Mouse (Mus musculus) heart, adult 2 months (tissue): ENCODE data around the gene Tbc1d16.

ENCODE experiments used
- CTCF ChIP-seq: fragments of 200-600 bp; IDR thresholded peaks from 2 replicates; pipeline ENCODE4 v1.8.1; 2022; ENCODE audit warnings: antibody characterized with exemption, mild to moderate bottlenecking, moderate library complexity
- EP300 ChIP-seq: fragments of 200-500 bp; IDR thresholded peaks from 2 replicates; pipeline ENCODE4 v1.6.1; 2011; ENCODE audit warnings: low read depth, low read length, control low read depth; ENCODE audit not compliant: insufficient read depth
- POLR2A ChIP-seq: fragments of 200-500 bp; IDR thresholded peaks from 2 replicates; pipeline ENCODE4 v1.6.1; 2011; ENCODE audit warnings: mild to moderate bottlenecking, low read depth, low read length, control low read depth; ENCODE audit not compliant: insufficient read depth

DNA sequence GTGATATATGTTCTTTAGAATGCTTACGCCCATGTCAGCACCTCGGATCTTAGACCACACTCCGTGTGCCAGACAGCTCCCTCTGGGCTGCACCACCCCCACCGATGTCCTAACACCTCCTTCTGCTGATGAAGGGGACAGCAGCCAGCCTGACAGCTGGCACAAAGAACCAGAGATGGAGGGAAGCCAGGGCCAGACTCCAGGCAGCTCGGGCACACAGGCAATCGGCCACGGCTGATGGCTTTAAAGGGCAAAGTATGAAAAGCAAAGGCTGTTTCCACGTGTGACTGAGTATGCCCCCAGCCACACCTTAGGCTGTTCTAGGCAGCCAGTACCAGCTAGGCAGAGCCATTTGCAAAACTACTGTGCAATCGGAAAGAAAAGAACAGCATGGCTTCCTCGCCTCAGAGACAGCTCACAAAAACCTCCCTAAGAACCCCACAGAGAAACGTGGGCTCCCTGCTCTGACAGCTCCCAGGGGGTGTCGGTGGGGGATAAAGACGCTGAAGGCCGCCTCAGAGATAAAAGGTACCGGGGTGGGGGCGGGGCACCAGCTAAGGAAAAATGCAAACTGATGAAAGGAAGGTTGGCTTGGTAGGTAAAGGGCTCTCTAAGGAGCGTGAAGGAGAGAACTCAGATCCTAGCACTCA is 8.4 kb downstream of the Tbc1d16 start:
- no peak for TF ChIP-seq POLR2A
- TF ChIP-seq CTCF: peak; percentile 14
- 0 out of 2 replicates have a peak, but pooled peaks have one; percentile 24 for TF ChIP-seq EP300
